Mouse (Mus musculus) cerebellum, postnatal 36 days (tissue): Measurements from ENCODE around the gene Rtel1.

ENCODE experiments used
- DNase-seq, 2 experiments: peaks; one replicate each; pipeline ENCODE4 v3.0.0; 2021 to 2022; ENCODE audit warnings: mixed read lengths in 2 of 2

Gene Rtel1

DNA sequence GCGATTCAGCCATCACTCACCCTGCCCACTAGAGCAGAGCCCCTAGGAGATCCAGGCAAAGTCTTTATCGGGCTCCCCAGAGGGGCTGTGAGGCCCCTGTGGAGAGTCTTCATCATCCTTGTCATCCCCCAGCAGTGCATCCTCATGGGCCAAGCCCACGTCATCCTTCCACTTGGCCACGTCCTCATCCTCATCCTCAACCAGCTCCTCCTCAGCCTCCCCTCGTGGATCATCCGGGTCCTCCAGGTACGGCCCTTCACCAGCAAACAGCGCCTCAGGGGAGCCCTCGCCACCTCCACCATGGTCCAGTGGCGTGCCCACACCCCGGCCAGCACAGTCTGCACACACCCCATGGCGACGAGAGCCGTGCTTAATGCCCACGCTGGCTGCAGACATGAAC, 71.5 kb downstream of the Rtel1 start:
- DNase-seq, result no peak

GRCm38 (mm10) chr2:181391541-181391940, 72.0 kb downstream of the Rtel1 start:
- DNase-seq, result no peak

- peak; percentile 89 to 95 for DNase-seq
Observed at GRCm38 (mm10) chr2:181392600-181393213, 73.2 kb downstream of the Rtel1 start.

DNA sequence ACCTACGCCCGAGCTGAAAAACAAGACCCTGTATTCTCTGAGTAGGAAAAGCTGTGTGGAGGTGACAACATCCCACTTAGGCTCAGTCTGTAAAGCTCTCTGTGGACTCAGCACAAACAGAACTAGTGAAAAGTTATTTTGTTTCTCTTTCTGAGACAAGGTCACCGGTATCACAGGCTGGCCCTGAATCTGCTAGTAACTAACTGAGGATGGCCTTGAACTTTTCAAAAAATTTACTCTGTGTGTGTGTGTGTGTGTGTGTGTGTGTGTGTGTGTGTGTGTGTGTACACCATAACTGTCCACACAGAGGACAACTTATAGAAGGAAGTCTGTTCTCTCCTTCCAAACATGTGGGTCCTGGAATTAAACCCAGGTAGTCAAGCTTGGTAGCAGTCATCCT, 74.5 kb downstream of the Rtel1 start:
- no peak for DNase-seq

GRCm38 (mm10) chr2:181397207-181397761, 77.7 kb downstream of the Rtel1 start:
- DNase-seq, result no peak

DNA sequence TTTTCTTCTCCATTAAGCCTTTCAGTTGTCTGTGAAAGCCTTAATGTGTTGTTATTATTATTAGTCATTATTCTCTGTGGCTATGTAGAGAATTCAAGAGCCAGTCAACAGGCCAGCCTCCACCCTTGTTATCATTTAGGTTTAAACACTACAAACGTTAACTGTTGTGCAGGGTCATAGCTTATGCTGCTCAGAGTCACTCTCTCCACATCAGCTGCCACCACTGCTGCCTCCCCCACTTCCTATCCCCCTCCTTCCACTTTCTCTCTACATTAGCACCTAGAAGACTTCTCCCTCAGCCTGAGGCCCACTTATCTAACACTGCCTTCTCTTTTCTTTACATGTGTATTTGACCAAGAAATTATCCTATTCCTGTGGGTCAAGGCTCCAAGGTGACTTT, 82.0 kb downstream of the Rtel1 start:
- no peak for DNase-seq

DNA sequence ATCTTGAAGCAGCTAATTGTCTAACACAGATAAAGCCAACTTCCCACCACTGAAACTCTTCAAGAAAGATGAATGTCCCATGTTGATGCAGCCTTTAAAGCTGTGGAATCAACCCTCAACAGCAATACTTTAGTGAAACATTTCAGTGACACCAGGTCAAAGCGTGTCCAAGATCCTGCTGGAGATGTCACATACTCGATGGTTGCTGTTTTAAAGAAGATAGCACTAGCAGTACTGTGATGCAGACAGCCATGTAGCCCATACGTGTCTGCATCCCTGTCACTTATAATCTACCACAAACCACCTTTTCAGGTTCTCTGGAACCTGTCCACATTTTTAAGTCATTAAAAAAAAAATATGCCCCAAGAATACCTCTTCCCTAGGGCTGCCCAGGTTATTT, 84.2 kb downstream of the Rtel1 start:
- DNase-seq, result no peak
